In the genomic region with DNA sequence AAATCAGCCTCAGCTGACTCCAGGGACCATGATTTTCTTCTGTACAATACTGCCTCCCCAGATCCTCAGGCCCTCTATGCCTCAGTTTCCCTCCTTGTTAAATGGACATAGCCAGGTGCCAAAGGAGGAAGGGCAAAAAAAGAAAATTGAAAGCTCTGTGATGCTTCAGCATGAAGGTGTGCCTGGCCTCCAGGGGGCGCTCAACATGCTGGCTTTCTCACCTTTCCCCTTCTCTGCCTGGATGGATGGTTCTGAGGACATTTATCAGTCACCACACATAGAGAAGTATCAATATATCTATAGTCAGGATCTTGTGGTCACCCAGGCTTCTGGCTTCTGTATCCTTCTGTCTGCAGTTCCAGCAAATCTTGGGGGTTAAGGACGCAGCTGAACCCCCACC, we compare ENCODE assay signal across 9 mouse cellular contexts. TPM values are rescaled to one million over a fixed set of nuclear protein-coding genes. Genes with fewer than 3 reads are reported as not detected.
DNase-seq lines count a peak whose midpoint lies in the region; ATAC-seq and TF ChIP-seq lines count a peak whose summit lies in the region.
"Had no signal": no experiment of that assay in that cellular context is flagged by ENCODE, and none has a peak within 500 bp of the region (broad histone marks: within the 10 kb centered on the region; RNA-seq: fewer than 3 reads in every experiment).

No protein-coding gene starts in this region.

- H3K4me1 ChIP-seq in MEL (ENCODE audit: control insufficient read depth in 1 of 2, insufficient read depth in 2 of 2, low read length in 2 of 2), result no peaks in the 10 kb centered on the region
- H3K4me1 ChIP-seq in liver, embryonic 14.5 days (replicated peaks; ENCODE audit: control insufficient read depth in 2 of 2, insufficient read depth in 2 of 2, low read length in 1 of 2), result no peaks in the 10 kb centered on the region

- no peaks in the 10 kb centered on the region for H3K36me3 ChIP-seq in MEL (ENCODE audit: control insufficient read depth in 1 of 2, insufficient read depth in 2 of 2, low read length in 2 of 2)
- H3K36me3 ChIP-seq in liver, embryonic 14.5 days (replicated peaks; ENCODE audit: control insufficient read depth, insufficient read depth, low read depth), result no peaks in the 10 kb centered on the region

- H3K27me3 ChIP-seq in MEL (ENCODE audit: control insufficient read depth in 1 of 2, insufficient read depth in 2 of 2, low read length in 2 of 2), result no peaks in the 10 kb centered on the region; a peak in 1 of 4 replicates
- no peaks in the 10 kb centered on the region for H3K27me3 ChIP-seq in liver, embryonic 14.5 days (ENCODE audit: control insufficient read depth, insufficient read depth, low read length)

- H3K9me3 ChIP-seq in MEL (replicated peaks; ENCODE audit: insufficient read depth, low read length), result no peaks in the 10 kb centered on the region
- no peaks in the 10 kb centered on the region for H3K9me3 ChIP-seq in liver, embryonic 14.5 days (ENCODE audit: control insufficient read depth, low read length)

- no peak overlapping the region for H3K4me3 ChIP-seq in layer of hippocampus, adult 2 months
- no peak overlapping the region for H3K4me3 ChIP-seq in MEL (ENCODE audit: control insufficient read depth in 1 of 2, insufficient read depth in 1 of 2, low read depth in 2 of 2, low read length in 2 of 2)
- no peak overlapping the region for H3K4me3 ChIP-seq in liver, embryonic 14.5 days (ENCODE audit: insufficient read depth in 1 of 2, low read depth in 2 of 2, low read length in 2 of 2)
- H3K4me3 ChIP-seq: megakaryocyte, embryonic 14.5 days had no signal

- DNase-seq in layer of hippocampus, adult 2 months (ENCODE audit: low spot score in 2 of 2), result peak in 1 of 2 experiments; percentile 51
- DNase-seq in layer of hippocampus, adult 9-11 months, result no peak
- DNase-seq in MEL (ENCODE audit: low read depth, low spot score), result peak; percentile 43
- peak; percentile 47 for DNase-seq in cerebellum, adult 11 months
- peak; percentile 32 for DNase-seq in gastrocnemius, postnatal 25 days
- DNase-seq in liver, embryonic 14.5 days (ENCODE audit: low read depth in 3 of 3, low spot score in 3 of 3), result peak in 2 of 3 experiments; percentile 22 to 28
- DNase-seq in skeletal muscle tissue, adult 2 months (ENCODE audit: low read depth, low spot score), result peak; percentile 30
- no peak for DNase-seq in Muller cell, postnatal 12 days (ENCODE audit: inconsistent ontology term)

- TF ChIP-seq POLR2A in MEL (IDR thresholded peaks at IDR 0.05; ENCODE audit: control insufficient read depth in 1 of 2, insufficient read depth in 1 of 2, low read depth in 1 of 2, low read length in 2 of 2, poor library complexity in 1 of 2), result no peak

- 17% methylated on average over 2 of the region's 2 CpGs for WGBS in liver, embryonic 14.5 days (ENCODE audit: insufficient replicate concordance)

- H3K27ac ChIP-seq in layer of hippocampus, adult 2 months, result no peak overlapping the region
- no peak overlapping the region for H3K27ac ChIP-seq in MEL (ENCODE audit: control insufficient read depth, low read depth, low read length)
- H3K27ac ChIP-seq in liver, embryonic 14.5 days, result no peak overlapping the region

- no peak overlapping the region for H3K4me2 ChIP-seq in liver, embryonic 14.5 days (ENCODE audit: low read depth)

- ATAC-seq in liver, embryonic 14.5 days (ENCODE audit: insufficient read depth), result no peak

- no peak overlapping the region for H3K9ac ChIP-seq in MEL (ENCODE audit: control insufficient read depth, low read depth, low read length, poor library complexity, severe bottlenecking)
- no peak overlapping the region for H3K9ac ChIP-seq in liver, embryonic 14.5 days (replicated peaks)

- no peak for TF ChIP-seq EP300 in MEL (IDR thresholded peaks at IDR 0.05; ENCODE audit: low read depth in 1 of 2, low read length in 2 of 2)
- TF ChIP-seq EP300 in liver, embryonic 14.5 days (IDR thresholded peaks at IDR 0.05; ENCODE audit: low read depth), result no peak

- H3K79me2 ChIP-seq in MEL (ENCODE audit: control insufficient read depth, insufficient read depth, low read length, poor library complexity), result no peaks in the 10 kb centered on the region

- peak; percentile 84 for TF ChIP-seq CTCF in layer of hippocampus, adult 2 months (conservative IDR thresholded peaks at IDR 0.05)
- peak; percentile 74 to 88 (median 88) for TF ChIP-seq CTCF in MEL (IDR thresholded peaks at IDR 0.05 in 2 of 3, conservative IDR thresholded peaks at IDR 0.05 in 1 of 3; ENCODE audit: control insufficient read depth in 1 of 3, insufficient read depth in 1 of 3, low read depth in 2 of 3, low read length in 3 of 3, poor library complexity in 1 of 3, severe bottlenecking in 1 of 3)
- TF ChIP-seq CTCF in liver, embryonic 14.5 days (IDR thresholded peaks at IDR 0.05; ENCODE audit: low read depth), result peak; percentile 93

- peak; percentile 38 for TF ChIP-seq RAD21 in MEL (IDR thresholded peaks at IDR 0.05; ENCODE audit: low read depth, low read length)

TF ChIP-seq in MEL, 35 proteins besides CTCF, POLR2A, EP300 and RAD21:
- TF ChIP-seq UBTF (IDR thresholded peaks at IDR 0.05; ENCODE audit: borderline replicate concordance, insufficient read depth, low read depth, low read length) (no peak), ZC3H11A (IDR thresholded peaks at IDR 0.05; ENCODE audit: low read depth, low read length) (peak; percentile 16), MXI1 (IDR thresholded peaks at IDR 0.05; ENCODE audit: low read depth, low read length) (no peak), TAL1 (IDR thresholded peaks at IDR 0.05; ENCODE audit: low read length) (no peak), MAX (IDR thresholded peaks at IDR 0.05; ENCODE audit: low read length) (no peak), CHD1 (IDR thresholded peaks at IDR 0.05; ENCODE audit: low read depth, low read length) (no peak), POLR2AphosphoS2 (IDR thresholded peaks at IDR 0.05; ENCODE audit: low read length) (no peak), USF2 (IDR thresholded peaks at IDR 0.05; ENCODE audit: borderline replicate concordance in 1 of 2, insufficient read depth in 1 of 2, low read depth in 1 of 2, low read length in 2 of 2) (no peak), SMC3 (IDR thresholded peaks at IDR 0.05; ENCODE audit: low read depth, low read length) (peak; percentile 72), CHD2 (IDR thresholded peaks at IDR 0.05; ENCODE audit: low read length) (no peak), POLR2AphosphoS5 (IDR thresholded peaks at IDR 0.05; ENCODE audit: borderline replicate concordance, low read depth, low read length) (no peak), ZKSCAN1 (IDR thresholded peaks at IDR 0.05; ENCODE audit: low read depth, low read length) (no peak)

RNA-seq across cellular contexts. Expression of gene Cald1, which starts 49.3 kb away (rescaled TPM):
- 10 to 100 TPM; 32.9 to 38.8 TPM for total RNA-seq in layer of hippocampus, adult 2 months (2021)
- not detected in 2 replicates for total RNA-seq in MEL (2012; rRNA removed)
- not detected for polyA plus RNA-seq in MEL (2012; ENCODE audit: insufficient read depth in 1 of 2, insufficient read length in 2 of 2, low read depth in 1 of 2, low replicate concordance in 2 of 2, missing spikeins in 1 of 2)
- 10 to 100 TPM; 33.2 to 40.8 TPM for total RNA-seq in gastrocnemius, postnatal 25 days (2021)
- polyA plus RNA-seq in liver, embryonic 14.5 days (2012; rRNA removed), result 15.1 and 24.9 TPM in 2 replicates
- 44.0 and 45.1 TPM in 2 replicates for polyA plus RNA-seq in liver, embryonic 14.5 days (2014; fragmentation: Nextera tagmentation; extraction: Ambion mirVana)

Comparison
In these comparisons a context has a peak if more than half of its experiments do, and no peak if none do; other contexts are left out.
1. DNase-seq: peak in MEL (single experiment), cerebellum, adult 11 months (single experiment), gastrocnemius, postnatal 25 days (single experiment), liver, embryonic 14.5 days (2 of 3) and skeletal muscle tissue, adult 2 months (single experiment); none in layer of hippocampus, adult 9-11 months (single experiment) and Muller cell, postnatal 12 days (single experiment).
2. RNA of gene Cald1, which starts 49.3 kb away (total RNA-seq): 33.2 to 40.8 TPM in gastrocnemius, postnatal 25 days and 32.9 to 38.8 TPM in layer of hippocampus, adult 2 months; not detected in MEL; every median in the first group is over 10 times any median in the second.
3. Peak in every context shown above with its lines, with median percentiles within 50 percentile points of each other: CTCF ChIP-seq.